Mouse (Mus musculus) layer of hippocampus, adult 6 months (tissue): ENCODE results near the gene Taar7a. TPM values are rescaled to one million over a fixed set of nuclear protein-coding genes. Genes with fewer than 3 reads are reported as not detected.

Source experiments
- long read RNA-seq, 2 experiments: library from polyadenylated mRNA; unstranded; transcript quantifications; one replicate each; pipeline ENCODE4 v2.0.0; 2019 to 2020
- polyA plus RNA-seq: library from polyadenylated mRNA; unstranded; fragments of <200 nt; fragmentation: Nextera tagmentation; gene quantifications from 2 replicates; pipeline ENCODE4 v1.2.3, GENCODE M21; 2021

Gene Taar7a
- polyA plus RNA-seq: not detected in 2 replicates
- long read RNA-seq, experiment 1: 0 reads
- long read RNA-seq, experiment 2: 0 reads

DNA sequence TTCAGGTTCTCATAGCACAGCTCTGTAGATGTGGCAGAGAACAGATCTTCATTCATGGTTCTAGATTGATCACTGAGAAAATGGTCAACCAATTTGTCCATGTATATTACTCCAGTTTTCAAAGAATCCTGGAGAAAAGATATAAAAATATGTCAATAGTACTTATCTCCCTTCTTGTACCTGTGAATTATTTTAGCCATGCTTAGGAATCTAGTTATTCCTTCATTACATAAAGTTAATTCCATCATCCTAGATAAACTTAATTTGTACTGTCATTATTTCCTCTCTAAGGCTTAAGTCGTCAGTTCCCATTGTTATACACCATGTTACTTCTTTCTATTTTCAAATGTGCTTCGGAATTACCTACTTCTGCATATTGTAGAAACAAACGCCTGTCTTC, at the start of gene Taar7a:
Gene Taar7a, minus strand, starts transcription at position 101 of the 400 bp plus-strand sequence.

DNA sequence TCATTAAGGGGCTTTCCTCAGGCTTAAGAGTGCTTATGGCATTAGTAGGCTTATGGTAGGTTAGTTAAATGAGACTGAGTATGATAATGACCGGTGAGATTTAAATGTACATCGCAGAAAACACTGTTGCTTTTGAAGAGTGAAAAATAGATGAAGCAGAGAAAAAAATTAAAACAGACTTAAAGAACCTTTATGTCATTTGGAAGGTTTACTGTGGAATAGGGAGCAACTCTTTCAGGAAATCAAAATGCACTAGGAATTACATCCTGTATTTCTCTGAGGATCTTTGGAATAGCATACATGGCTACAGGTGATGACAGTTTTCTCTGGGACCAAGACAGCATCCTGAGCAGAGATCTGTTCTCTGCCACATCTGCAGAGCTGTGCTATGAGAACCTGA, 44.0 kb upstream of the Taar7a start, which contains the start of gene Taar7e:
Gene Taar7e, plus strand, starts transcription at position 301 of the 400 bp plus-strand sequence.

DNA sequence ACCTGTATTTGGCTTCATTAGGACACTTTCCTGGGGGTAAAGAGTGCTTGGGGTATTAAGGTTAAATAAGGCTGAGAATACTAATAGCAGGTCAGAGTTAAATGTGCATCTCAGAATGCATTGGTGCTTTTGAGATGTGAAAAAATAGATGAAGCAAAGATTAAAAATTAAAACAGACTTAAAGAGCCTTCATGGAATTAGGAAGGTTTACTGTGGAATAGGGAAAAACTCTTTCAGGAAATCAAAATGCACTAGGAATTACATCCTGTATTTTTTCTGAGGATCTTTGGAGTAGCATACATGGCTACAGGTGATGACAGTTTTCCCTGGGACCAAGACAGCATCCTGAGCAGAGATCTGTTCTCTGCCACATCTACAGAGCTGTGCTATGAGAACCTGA, 33.6 kb upstream of the Taar7a start, which contains the start of gene Taar7d:
Gene Taar7d, plus strand, starts transcription at position 301 of the 400 bp plus-strand sequence.

DNA sequence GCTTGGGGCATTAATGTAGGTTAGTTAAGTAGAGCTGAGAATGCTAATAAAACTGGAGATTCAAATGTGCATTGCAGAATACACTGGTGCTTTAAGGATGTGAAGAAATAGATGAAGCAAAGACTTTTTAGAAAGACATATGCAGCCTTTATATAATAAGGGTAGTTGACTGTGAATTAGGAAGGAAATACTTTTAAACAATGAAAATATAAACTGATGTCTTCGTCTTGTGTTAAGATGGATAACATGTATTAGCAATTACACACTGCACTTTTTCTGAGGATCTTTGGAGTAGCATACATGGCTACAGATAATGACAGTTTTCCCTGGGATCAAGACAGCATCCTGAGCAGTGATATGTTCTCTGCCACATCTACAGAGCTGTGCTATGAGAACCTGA, 6.4 kb upstream of the Taar7a start, which contains the start of gene Taar7b:
Gene Taar7b, plus strand, starts transcription at position 301 of the 400 bp plus-strand sequence.

DNA sequence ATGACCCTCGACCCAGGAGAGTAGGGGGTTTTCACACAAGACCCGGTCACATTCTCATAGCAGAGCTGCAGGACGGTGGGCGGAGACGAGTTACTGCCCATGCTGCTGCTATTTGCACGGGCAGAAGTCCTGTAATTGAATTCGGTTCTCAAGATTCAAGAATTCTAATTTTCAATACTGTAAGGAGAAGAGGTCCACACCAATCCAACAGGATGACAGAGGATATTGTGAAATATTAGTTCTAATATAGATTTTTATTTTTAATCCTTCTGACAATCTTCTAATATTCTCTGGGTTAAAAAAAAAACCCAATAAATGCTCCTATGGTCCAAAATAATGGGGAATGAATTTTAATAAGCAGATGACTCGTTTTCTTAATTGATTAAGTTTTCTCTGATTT, 7.7 kb downstream of the Taar7a start, which contains the start of gene Taar6:
Gene Taar6, minus strand, starts transcription at position 101 of the 400 bp plus-strand sequence.

DNA sequence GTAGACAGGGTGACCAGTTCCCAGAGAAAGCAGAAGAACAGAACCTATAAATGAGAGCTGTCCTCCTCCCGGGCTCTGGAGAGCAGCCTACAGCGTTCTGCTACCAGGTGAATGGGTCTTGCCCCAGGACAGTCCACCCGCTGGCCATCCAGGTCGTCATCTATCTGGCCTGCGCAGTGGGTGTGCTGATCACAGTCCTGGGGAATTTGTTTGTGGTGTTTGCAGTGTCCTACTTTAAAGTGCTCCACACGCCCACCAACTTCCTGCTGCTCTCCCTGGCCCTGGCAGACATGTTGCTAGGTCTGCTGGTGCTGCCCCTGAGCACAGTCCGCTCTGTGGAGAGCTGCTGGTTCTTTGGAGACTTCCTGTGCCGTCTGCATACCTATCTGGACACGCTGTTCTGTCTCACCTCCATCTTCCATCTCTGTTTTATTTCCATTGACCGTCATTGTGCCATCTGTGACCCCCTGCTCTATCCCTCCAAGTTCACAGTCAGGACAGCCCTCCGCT, 22.6 kb downstream of the Taar7a start, which contains the start of gene Taar5:
Gene Taar5, plus strand, starts transcription at position 51 of the 510 bp plus-strand sequence.

DNA sequence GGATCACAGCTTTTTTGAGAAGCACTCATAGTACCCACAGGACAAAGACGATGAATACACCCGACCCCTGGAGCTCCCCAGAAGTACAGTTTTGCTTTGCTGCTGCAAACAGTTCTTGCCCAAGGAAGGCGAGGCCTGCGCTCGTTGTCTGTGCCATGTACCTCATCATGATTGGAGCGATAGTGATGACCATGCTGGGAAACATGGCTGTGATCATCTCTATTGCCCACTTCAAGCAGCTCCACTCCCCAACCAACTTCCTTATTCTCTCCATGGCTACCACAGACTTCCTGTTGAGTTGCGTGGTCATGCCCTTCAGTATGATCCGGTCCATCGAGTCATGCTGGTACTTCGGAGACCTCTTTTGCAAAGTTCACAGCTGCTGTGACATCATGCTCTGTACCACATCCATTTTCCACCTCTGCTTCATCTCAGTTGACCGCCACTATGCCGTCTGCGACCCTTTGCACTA, 32.8 kb downstream of the Taar7a start, which contains the start of gene Taar4:
Gene Taar4, plus strand, starts transcription at position 51 of the 472 bp plus-strand sequence.

DNA sequence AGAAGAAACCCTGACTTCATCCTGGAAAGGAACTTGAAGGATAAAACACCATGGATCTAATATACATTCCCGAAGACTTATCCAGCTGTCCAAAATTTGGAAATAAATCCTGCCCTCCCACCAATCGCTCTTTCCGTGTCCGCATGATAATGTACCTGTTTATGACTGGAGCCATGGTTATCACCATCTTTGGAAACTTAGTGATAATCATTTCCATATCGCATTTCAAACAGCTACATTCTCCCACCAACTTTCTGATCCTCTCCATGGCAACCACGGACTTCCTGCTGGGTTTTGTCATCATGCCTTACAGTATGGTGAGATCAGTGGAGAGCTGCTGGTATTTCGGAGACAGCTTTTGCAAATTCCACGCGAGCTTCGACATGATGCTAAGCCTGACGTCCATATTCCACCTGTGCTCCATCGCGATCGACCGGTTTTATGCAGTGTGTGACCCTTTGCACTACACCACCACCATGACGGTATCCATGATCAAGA, 43.7 kb downstream of the Taar7a start, which contains the start of gene Taar3:
Gene Taar3, plus strand, starts transcription at position 51 of the 498 bp plus-strand sequence.

Other genes with a start within 250 kb of the Taar7a start
- gene Rps12, start 206.2 kb downstream of the Taar7a start, polyA plus RNA-seq: 922 and 942 TPM in 2 replicates
- gene Slc18b1, start 196.5 kb downstream of the Taar7a start, polyA plus RNA-seq: 14.3 and 15.9 TPM in 2 replicates
- not detected in 2 replicates for gene Vnn3, start 142.0 kb downstream of the Taar7a start, polyA plus RNA-seq
- 0.15 and 0.20 TPM in 2 replicates for gene Vnn1, start 98.8 kb downstream of the Taar7a start, polyA plus RNA-seq
- gene Taar1, start 73.1 kb downstream of the Taar7a start, polyA plus RNA-seq: not detected in 2 replicates
- not detected in 2 replicates for gene Taar2, start 54.9 kb downstream of the Taar7a start, polyA plus RNA-seq
- gene Taar3, start 43.9 kb downstream of the Taar7a start, polyA plus RNA-seq: not detected in 2 replicates
- gene Taar4, start 33.0 kb downstream of the Taar7a start, polyA plus RNA-seq: not detected in 2 replicates
- gene Taar5, start 22.8 kb downstream of the Taar7a start, polyA plus RNA-seq: not detected in 2 replicates
- gene Taar6, start 7.8 kb downstream of the Taar7a start, polyA plus RNA-seq: not detected in 2 replicates
- not detected in 2 replicates for gene Taar7b, start 6.5 kb upstream of the Taar7a start, polyA plus RNA-seq
- gene Taar7d, start 33.7 kb upstream of the Taar7a start, polyA plus RNA-seq: not detected in 2 replicates
- gene Taar7e, start 44.1 kb upstream of the Taar7a start, polyA plus RNA-seq: not detected in 2 replicates
- not detected in 2 replicates for gene Taar7f, start 56.0 kb upstream of the Taar7a start, polyA plus RNA-seq
- gene Taar8a, start 83.0 kb upstream of the Taar7a start, polyA plus RNA-seq: not detected in 2 replicates
- gene Taar8b, start 98.8 kb upstream of the Taar7a start, polyA plus RNA-seq: not detected in 2 replicates
- not detected in 2 replicates for gene Taar8c, start 108.4 kb upstream of the Taar7a start, polyA plus RNA-seq
- gene Taar9, start 116.1 kb upstream of the Taar7a start, polyA plus RNA-seq: not detected in 2 replicates
- 176 and 202 TPM in 2 replicates for gene Stx7, start 155.8 kb upstream of the Taar7a start, polyA plus RNA-seq
- gene Moxd1, start 230.0 kb upstream of the Taar7a start, polyA plus RNA-seq: 3.4 and 4.2 TPM in 2 replicates